ENCODE assay signal across 18 mouse cellular contexts in the genomic region with DNA sequence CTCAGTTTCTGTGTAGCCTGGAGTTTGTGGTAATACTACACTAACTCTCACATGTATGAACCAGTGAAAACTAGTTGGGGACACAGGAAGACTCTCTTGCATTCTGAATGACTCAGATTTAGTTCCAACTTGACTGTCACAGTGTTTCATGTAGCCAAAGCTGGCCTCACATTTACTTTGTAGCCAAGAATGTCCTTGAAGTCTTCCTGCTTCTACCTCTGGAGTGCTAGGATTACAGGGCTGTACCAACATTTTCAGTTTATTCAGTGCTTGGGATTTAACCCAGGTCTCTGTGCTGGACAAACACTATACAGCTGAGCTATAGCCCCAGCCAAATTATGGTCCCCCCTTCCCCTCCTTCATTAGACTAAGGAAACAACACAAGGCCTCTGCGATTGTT.
"Had no signal": no experiment of that assay in that cellular context is flagged by ENCODE, and none has a peak within 500 bp of the region (broad histone marks: within the 10 kb centered on the region; RNA-seq: fewer than 3 reads in every experiment).

No protein-coding gene starts in this region.

- H3K9me3 ChIP-seq: liver, embryonic 13.5 days; neural tube, embryonic 13.5 days; stomach, embryonic 15.5 days had no signal

- H3K4me1 ChIP-seq: kidney, embryonic 15.5 days; liver, embryonic 13.5 days; midbrain, embryonic 13.5 days; neural tube, embryonic 13.5 days; stomach, embryonic 15.5 days had no signal

- H3K27me3 ChIP-seq: kidney, embryonic 15.5 days; liver, embryonic 13.5 days; midbrain, embryonic 13.5 days; neural tube, embryonic 13.5 days; stomach, embryonic 15.5 days had no signal

- H3K4me2 ChIP-seq: kidney, embryonic 15.5 days; liver, embryonic 13.5 days; midbrain, embryonic 13.5 days; neural tube, embryonic 13.5 days; stomach, embryonic 15.5 days had no signal

- DNase-seq: kidney, adult 11 months; kidney, adult 8-10 months; kidney, postnatal 10 days; kidney, postnatal 36 days; layer of hippocampus, postnatal 36 days; liver, embryonic 13.5 days; lung, adult 2 months; retina, postnatal 1 day; right cerebral cortex, postnatal 25 days; spleen, adult 18-20 months; thymus, postnatal 25 days had no signal

- H3K27ac ChIP-seq: kidney, embryonic 15.5 days; left cerebral cortex, adult 2 months; liver, embryonic 13.5 days; midbrain, embryonic 13.5 days; neural tube, embryonic 13.5 days; stomach, embryonic 15.5 days had no signal

- H3K9ac ChIP-seq: kidney, embryonic 15.5 days; liver, embryonic 13.5 days; midbrain, embryonic 13.5 days; neural tube, embryonic 13.5 days; stomach, embryonic 15.5 days had no signal

- H3K36me3 ChIP-seq: liver, embryonic 13.5 days; stomach, embryonic 15.5 days had no signal

- ATAC-seq: midbrain, embryonic 13.5 days; midbrain, embryonic 16.5 days had no signal

- H3K4me3 ChIP-seq: kidney, embryonic 15.5 days; left cerebral cortex, adult 2 months; liver, embryonic 13.5 days; midbrain, embryonic 13.5 days; myocyte; neural tube, embryonic 13.5 days; stomach, embryonic 15.5 days had no signal
